Mouse (Mus musculus): ENCODE measurements around the gene Tmc6.

DNA sequence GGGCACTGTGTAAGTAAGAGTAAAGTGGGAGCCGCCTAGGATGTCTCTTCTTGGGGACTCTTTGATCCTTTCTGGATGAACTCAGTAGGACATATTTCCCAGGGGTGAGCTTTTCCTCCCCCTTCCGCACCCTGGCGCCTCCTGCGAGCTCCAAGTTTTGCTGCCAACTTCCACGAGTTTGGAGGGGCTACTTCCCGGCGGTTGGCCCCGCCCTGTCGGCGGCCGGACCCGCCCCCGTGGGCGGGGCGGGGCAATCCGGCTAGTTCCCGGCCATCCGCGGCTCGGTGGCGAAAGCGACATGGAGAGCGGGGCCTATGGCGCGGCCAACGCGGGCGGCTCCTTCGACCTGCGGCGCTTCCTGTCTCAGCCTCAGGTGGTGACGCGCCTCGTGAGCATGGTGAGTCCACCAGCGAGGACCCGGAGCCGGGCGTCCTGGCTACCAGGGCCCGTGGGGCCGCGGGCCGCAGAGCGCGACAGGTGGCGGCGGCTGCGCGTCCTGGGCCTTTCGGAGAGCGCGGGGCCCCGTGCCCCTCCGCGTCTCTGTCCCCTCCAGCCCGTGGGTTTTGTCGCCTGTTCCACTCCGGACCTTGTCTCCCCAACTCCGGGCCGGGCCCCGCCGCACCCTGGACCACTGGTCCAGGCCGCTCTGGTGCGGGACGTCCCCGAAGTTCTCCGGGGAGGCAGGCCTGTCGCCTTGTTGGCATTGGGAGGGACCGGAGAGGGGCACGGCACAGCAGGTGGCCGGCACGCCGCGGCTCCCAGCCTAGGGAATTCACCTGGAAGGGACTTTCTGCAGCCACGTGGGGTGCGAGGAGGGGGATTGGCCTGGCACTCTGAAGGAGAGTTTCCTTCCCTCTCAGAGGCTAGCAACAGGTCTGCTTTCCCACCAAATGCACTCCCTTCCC is 27.7 kb upstream of the Tmc6 start, which contains the start of the genes Gm20708 and Syngr2:
- no peak for TF ChIP-seq CTCF (IDR thresholded peaks at IDR 0.05; ENCODE audit: low read depth, low read length)
- no peak for TF ChIP-seq POLR2A (IDR thresholded peaks at IDR 0.05; ENCODE audit: borderline replicate concordance, low read depth, low read length)
